Mouse (Mus musculus) bone marrow, adult 2 months (tissue): ENCODE measurements around the gene Ntmt1.

Experiments used
- CTCF ChIP-seq: fragments of 200-500 bp; IDR thresholded peaks from 2 replicates; pipeline ENCODE4 v1.5.1; 2011; ENCODE audit warnings: low read length, control low read depth; ENCODE audit not compliant: control insufficient read depth, insufficient read depth
- POLR2A ChIP-seq: fragments of 200-500 bp; IDR thresholded peaks from 2 replicates; pipeline ENCODE4 v1.6.1; 2011; ENCODE audit warnings: low read depth, mild to moderate bottlenecking, control low read depth, low read length, borderline replicate concordance; ENCODE audit not compliant: control insufficient read depth

- TF ChIP-seq CTCF (no peak), POLR2A (no peak)
These were observed 39.1 kb downstream of the Ntmt1 start for GRCm38 (mm10) chr2:30846723-30847122.
